Mouse (Mus musculus) left cerebral cortex, adult 9 months (tissue): ENCODE measurements around the gene Ppp1r1b.

Experiments
- DNase-seq, 2 experiments: peaks; one replicate each; pipeline ENCODE4 v3.0.0; 2022; ENCODE audit warnings: low spot score in 2 of 2

Ppp1r1b gene

DNA sequence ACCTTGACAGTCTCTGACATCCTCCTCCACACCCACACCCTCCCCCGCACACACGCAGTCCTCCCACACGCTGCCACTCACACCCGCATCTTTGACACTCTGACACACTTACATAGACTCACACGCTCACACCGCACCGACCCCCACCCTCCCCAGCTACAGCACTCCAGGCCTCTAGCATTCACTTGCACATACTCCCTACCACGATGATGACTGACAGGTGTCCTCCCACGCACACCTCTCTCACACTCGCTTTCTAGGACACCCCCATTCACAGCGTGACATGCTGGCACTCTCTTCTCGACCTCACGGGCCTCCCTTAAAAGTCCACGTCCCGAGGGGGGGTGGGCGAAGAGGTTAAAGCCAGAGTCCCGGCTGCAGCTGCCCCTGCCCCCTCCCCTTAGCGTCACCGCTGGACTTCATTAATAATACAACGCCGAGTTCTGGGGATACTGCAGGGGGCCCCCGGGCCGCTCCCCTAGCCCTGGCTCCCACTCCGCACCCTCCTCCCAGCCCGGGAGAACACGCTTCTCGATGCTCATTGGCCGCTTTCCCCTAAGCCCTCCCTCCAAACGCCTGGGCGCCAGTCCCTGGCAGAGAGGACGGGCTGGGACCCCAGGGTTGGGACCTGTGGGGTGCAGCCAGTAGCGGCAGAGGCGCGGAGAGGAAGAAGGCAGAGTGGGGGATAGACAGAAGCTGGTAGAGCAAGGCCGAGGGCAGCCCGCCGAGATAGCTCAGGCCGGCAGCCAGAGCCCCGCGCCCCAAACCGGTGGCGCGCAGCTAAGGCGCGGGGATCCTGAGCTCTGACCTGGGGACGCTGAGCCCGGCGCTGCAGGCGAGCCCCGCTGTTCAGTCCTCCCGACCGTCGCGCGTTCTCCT, at the start of gene Ppp1r1b:
TSS of gene Ppp1r1b (plus strand) at position 322 of the 879 bp plus-strand sequence.
- peak; percentile 73 to 77 for DNase-seq

DNA sequence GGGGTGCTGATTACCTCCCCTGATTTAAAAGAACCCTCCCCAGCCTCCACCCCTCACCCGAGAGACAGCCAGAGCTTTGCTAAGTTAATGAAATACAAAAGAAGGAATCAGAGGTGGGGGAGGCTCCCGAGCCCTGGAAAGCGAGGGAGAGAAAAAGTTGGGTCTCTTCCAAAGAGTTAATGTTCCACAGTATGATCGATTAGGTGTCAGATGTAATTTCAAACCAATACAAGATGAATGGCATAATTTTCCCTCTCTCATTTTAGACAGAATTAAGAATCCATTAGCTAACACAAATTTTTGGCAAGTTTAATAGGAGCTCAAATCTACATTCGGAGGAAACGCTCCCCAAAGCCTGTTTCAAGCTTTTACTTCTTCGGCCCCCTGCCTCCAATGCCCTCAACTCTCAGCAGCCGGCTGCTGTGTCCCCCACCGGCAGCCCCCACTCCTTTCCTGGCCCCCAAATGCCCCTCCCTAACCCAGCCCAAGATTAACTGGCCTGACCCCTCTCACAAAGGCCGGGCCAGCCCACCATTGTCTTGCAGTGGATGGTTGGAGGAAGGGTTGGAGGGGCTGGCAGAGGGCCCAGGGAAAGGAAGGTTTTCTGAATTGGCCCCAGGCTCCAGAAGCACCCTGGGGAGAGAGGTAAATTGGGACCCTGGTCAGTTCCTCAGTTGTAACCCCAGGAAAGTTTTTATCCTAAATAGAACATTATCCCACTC, 49.6 kb upstream of the Ppp1r1b start:
- DNase-seq, result no peak

DNA sequence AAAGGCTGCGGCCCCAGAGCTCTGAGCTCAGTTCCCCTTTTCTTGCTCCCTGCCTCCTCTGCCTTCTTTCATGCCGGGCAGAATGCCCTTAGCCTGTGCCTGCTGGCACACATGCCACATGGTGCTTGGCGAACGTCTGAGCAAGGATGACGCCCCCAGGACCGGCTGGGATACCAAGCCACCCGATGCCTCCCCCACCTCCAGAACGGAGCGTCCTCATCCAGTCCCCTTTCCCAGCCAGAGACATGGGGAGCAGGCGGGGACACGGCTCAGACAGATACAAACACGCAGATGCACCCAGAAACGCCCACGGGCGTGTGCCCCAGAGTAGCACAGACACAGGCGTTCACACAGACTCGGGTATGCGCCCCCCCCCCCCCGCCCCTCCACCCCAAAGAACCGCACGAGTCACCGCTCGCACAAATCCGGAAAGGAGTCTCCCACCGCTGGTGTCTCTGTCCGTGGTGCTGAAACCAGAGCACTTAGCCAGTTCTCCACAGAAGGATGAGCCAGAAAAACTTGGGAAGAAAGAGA, 34.3 kb upstream of the Ppp1r1b start:
- DNase-seq, result peak in 1 of 2 experiments; percentile 76

DNA sequence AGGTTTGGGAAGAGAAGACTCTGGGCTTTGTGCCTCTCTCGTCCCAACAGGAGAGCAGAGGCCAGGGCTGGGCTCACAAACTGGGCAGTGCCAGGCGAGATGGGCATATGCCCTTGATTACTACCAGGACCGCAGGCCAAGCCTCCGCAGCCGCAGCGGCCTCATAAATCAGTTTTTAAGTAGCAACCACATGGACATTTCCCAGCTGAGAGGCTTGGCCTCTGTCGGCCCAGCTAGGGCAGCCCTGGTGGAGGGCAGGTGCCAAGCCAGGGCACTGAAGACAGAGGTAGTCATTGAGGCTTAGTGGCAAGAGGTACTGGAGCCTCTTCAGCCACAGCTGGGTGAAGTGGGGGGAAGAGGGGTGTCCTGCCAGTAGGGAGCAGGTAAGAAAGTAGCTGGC, 30.7 kb upstream of the Ppp1r1b start:
- peak in 1 of 2 experiments; percentile 1 for DNase-seq

DNA sequence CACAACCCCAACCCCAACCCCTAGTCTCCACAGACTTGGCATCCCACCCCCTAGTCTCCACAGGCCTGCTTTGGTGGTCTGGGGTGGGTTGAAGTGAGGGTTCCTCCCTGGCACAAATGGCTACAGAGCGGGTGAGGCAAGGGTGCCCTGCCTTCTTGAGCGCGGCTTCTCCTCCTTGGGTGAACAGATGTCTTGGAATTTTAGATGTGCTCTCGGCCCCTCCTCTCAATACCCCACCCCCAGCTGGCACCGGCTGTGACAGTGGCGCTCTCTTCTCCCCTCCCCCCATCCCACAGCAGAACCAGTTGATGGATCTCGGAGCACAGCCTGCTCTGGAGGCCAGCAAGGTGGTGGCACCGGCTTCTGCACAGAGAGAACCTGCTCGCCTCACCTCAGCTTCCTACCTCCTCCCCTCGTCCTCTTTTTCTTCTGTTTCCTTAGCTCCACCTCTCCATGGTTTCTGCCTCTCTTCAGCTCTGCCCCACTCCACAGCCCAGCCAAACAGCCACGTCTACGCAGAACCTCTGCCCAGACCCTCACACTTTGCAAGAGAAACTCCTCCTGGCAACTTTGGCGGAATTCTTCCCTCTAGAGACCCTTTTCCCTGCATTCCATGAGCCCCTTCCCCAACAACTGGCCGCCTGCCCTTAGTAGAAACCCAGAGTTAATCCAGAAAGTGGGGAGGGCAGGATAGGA, 29.6 kb upstream of the Ppp1r1b start:
- DNase-seq, result peak in 1 of 2 experiments; percentile 24

DNA sequence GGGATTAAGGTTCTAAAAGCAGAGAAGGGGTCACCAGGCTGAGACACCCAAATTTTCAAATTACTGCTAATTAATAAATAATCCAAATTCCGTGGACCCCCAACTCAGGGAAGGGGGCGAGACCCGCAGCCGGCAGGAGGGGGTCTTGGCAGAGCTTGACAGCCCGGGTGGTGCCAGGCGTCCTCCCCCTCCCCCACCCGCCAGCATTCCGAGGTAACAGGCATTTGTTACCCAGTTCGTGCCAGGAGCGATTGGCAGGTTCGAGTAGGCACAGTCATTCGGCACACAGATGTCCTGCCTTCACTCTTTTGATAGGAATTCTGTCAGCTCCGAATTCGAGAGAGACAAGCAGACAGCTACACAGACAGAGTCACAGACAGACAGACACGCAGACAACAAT, 29.1 kb upstream of the Ppp1r1b start:
- no peak for DNase-seq

DNA sequence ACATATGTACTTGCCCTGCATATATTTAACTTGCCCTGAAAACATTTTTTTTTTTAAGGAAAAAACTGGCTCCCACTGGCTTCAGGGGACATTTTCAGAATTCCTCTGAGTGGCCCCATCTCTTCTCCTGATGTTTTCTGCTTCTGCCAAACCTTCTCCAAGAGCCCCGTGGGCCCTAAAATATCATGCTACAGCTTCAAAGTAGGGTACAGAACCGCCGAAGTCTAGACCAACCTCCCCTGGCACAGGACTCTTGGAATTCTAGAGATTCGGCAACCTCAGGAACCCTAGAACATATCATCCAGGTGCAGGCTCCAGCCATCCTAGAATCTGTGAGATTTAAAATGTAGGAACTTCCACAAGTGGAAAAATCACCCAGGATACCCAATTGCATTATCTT, 28.7 kb upstream of the Ppp1r1b start:
- DNase-seq, result peak in 1 of 2 experiments; percentile 24

DNA sequence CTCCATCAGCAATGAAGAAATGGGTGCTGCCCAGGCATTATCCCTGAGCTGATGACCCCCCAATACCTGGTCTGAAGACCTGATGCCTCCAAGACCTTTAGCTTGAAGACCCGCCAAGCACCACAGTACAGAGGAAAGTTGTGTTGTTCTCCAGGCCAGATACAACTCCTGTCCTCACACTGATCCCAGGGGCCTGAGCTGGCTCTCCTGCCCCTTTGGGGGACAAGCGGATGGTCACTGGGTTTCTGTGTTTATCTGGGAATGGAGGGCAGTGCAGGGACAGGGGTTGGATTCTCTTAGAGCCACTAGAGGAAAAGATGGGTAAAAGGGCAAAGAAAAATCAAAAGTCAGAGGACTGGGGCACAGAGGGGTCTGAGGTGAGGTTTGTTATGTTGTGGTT, 28.3 kb upstream of the Ppp1r1b start:
- peak in 1 of 2 experiments; percentile 7 for DNase-seq

DNA sequence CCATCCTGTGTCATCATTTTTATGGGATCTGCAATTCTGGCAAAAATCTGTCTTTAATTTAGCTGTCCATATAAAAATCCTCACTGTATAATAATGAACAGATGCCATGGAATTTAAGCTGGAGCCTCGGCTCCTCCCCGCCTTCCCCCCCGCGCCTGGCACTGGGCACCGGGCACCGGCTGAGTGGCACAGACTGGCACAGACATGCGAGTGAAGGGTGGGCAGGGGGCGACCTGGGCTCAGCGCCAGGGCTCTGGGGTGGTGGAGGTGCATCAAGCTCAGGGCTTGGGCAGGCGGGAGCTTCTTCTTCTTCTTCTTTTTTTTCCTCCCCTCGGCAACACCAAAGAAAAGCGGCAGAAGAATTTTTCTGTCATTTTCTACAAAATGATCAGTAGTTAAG, 27.8 kb upstream of the Ppp1r1b start:
- peak in 1 of 2 experiments; percentile 10 for DNase-seq

DNA sequence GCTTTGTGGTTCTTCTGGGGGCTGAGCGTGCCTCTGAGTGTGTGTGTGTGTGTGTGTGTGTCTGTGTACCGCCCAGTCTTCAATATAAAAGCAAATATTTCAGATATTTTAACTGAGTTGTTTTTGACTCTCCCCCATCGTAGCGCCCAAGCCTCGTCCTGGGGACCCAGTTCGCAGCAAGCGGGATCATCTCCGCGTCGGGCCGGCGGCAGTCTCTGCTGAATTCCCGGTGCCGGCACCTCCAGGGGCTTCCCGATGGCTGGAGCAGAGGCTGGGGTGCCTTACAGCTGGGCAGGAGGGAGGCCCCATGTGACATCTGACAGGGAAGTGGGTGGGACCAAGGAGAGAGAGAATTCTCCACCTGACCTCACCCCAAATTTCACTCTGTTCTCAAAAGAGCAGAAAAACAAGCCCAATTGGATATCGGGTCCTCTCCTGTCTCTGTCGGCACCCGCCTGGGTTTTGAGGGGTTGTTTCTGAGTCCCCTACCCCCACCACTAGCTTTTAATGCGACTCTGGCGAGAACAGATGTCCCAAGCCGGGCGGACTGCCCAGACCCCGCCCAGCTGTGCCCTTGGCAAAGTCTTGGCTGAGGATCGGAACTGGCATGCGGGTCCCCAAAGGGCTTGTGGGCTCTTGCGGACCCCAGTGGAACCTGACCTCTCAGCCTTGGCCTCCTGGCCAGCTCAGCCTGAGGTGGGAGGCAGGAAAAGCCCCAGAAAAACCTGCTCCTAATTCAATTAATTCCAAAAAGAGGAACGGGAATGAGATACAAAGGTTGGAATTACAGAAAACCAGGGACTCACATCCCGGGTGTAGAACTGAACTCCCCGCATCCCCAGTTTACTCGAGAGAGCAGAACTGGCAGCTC, 27.2 kb upstream of the Ppp1r1b start:
- peak in 1 of 2 experiments; percentile 25 for DNase-seq

DNA sequence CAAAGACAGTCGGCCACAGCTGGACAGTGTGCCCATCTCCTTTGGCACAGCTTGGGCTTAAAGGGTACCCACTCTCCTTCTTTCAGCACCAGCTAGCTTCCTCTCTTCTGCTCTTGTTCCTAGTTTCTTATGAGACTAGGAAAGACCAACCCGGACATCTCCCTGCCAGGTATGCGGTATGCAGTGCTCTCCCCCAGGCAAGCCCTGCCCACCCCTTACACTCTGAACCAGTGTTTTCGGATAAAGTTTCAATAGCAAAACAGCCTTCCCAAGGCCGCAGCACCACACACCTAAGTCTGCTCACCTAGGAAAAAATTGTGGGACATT, 26.6 kb upstream of the Ppp1r1b start:
- DNase-seq, result peak in 1 of 2 experiments; percentile 5

DNA sequence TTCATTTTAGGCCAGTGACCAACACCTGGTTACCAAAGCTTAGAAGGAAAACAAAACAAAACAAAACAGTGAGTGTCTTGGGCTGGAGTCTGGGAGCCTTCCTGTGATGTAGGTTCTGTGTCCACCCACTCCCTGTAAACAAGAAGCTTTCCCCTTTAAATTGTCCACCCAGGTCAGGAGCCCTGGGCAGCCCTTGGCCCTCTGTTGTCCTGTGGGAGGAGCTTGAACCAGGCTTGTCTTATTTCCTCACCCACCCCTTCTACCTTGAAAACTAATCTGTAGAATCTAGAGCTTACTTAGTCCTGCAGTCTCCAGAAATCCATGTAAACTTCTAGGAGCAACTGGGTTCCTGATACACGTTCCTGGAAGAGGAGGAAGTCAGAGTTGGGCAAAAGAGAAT, 26.0 kb upstream of the Ppp1r1b start:
- peak in 1 of 2 experiments; percentile 1 for DNase-seq

DNA sequence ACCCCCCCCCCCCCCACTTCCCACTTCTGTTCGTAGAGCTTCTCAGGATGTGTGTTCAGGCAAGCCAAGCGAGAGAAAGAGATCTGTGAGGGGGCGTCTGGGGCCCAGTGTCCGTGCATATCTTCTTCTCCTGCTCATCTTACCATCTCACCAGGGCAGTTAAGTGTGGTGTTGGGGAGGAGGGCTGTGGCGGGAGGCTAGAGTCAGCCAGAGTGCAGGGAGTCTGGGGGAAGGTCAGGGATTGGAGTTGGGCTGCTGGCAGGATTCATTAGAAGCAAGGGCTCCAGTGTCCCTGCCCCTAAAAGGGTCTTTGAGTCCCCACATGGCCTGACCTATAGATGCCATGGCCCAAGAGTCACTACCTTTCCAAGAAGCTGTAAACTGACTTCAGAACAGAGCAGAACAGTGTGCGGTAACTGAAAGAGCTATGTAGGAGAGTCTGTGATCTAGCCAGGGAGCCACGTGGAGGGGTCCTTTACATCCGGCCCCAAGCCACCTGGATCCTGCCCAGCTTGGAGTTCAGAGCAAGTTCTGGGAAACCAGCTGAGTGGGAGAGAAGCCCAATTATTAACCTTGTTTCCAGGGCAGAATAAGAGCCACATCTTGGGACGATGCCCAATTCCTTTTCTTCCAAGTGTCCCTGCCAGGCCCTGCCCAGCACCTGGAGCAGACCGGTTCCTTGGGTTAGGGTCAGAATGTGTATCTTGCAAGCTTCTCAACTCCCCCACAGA, 24.9 kb upstream of the Ppp1r1b start:
- peak in 1 of 2 experiments; percentile 2 for DNase-seq

DNA sequence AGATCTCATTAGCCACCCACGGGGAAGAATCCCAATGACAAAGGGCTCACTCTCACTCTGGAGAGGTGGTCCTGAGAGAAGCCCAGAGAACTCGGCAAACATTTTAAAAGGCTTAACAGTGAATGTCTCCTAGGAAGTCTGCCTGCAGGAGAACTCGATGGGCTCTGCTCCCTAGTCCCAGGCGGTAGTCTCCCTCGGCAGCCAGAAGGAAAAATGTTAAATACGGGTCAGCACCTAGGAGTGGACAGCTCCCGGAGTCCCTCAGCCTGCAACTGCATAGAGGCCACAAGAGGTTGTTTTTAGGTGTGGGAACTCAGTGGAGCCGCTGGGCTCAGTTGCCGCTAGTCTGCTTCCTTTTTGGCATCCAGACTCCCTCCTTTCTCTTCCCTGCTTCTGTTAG, 24.3 kb upstream of the Ppp1r1b start:
- DNase-seq, result no peak

DNA sequence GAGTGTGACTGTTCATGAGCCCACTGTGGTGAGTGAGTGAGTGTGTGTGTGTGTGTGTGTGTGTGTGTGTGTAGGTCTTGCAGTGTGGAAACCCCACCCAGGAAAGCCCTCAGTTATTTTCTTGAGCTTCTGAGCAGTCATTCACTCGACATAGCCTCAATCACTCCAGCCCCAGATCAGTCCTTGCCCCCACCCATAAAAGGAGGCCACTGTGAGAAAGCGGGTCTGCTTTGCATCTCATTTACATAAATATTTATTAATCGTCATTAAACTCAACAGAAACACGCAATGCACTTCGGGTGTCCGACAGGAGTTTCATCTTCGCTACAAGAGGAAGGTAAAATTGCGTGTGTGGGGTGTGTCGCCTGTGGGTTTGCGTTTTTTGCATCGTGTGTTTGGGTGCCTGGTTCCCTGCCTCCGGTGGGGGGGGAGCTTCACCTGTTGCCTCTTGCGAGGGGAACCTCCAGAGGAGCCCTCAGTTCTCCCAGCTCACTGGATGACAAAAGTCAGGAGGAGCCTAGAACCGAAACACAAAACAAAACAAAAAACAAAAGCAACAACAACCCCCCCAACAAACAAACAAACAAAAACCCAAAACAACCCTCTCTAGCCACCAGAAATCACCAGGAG, 22.9 kb upstream of the Ppp1r1b start:
- no peak for DNase-seq

DNA sequence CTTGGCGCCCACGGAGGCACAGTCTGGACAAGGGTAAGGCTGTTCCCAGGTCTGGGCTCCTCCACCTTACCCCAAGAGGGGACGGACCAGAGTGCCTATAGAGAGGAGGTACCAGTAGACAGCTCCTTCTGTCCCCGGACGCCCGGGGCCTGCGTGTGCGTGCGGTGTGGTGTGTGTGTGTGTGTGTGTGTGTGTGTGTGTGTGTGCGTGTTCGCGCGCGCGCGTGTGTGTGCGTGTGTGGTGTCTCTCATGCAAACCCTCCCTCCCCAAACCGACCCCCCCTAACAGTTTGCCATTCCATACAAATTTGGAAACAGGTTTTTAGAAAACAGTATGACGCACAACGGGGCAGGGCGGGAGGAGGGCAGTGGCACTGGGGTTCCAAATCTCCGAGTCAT, 22.4 kb upstream of the Ppp1r1b start:
- DNase-seq, result peak in 1 of 2 experiments; percentile 8

DNA sequence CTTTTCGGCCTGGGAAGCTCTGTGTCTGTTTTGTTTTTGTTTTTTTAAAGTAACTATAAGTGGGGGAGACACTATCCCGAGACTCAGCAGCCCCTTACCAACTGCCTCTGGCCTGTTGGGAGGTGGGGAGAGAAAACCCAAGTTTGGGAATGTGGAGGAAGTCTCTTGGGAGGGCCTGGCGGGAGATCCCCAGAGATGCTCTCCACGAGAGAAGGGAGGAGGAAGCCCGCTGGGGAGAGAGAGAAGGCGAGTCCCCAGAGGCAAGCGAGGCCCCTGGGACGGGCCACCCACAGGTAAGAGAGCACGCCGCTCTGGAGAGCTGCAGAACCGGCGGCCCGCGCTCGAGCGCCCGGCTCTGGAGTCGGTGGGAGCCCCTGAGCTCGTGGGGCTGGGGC, 21.5 kb upstream of the Ppp1r1b start:
- DNase-seq, result no peak

DNA sequence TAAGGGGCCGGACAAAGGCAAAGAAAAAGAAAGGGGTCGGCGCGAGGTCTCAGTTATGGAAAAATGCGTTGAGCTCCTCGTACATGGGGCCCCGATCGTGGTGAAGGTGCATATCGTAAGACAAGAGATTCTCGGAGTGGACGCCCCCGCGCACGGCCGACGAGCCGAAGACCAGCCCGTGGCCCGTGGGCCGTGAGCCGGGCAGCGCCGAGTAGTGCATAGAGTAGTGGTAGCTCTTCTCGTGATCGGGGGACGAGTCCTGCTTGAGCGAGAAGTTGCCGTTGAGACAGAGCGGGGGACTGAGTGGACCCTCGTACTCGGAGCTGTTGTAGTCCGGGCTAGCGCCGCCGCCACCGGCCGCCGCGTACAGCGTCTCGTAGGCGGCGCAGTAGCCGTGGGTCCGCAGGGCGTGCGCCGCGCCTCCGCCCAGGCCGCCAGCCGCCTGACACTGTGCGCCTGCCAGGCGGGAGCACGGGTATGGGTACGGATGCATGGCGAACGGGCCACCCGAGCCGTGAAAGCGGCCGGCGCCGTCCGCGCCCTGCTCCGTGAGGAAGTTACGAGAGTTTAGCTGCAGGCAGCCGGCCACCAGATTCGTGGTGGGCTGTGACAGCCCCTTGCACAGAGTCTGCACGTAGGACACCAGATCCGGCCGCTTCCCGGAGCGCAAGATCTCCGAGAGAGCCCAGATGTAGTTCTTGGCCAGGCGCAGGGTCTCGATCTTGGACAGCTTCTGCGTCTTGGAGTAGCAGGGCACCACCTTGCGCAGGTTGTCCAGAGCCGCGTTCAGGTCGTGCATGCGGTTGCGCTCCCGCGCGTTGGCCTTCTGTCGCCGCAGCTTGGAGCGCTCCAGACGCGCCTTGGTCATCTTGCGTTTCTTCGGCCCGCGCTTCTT, 20.8 kb upstream of the Ppp1r1b start:
- peak in 1 of 2 experiments; percentile 16 for DNase-seq

DNA sequence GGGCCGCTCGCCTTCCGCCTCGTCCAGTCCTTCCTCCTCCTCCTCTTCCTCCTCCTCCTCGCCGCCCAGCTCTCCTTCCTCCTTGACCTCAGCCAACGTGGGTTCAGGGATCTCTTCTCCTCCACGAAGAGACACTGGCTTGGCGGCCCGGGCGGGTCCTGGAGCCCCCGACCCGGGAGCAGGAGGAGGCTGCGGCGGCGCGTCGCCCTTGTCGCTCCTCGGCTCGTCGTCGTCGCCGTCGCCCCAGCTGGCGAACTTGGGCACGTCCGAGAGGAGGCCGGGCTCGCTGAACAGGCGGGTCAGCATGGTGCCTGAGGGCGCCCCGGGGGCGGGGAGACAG, 20.2 kb upstream of the Ppp1r1b start:
- peak in 1 of 2 experiments; percentile 5 for DNase-seq
